Mouse (Mus musculus) midbrain, postnatal 0 days (tissue): Measurements from ENCODE around the gene Nup62. TPM values are rescaled to one million over a fixed set of nuclear protein-coding genes. Genes with fewer than 3 reads are reported as not detected.
A peak's percentile ranks its signal among the peaks of the same experiment; 100 is the strongest.

Experiments
- ATAC-seq: fragments of 200-750 bp; cut with Nextera tagmentation; 2 replicates; pipeline ENCODE4 v1.8.0; 2017; ENCODE audit warnings: moderate number of reproducible peaks, mild to moderate bottlenecking, moderate TSS enrichment, moderate library complexity; ENCODE audit not compliant: low FRiP score
- DNase-seq: peaks from one replicate; pipeline ENCODE4 v3.0.0-alpha.2; 2015; ENCODE audit warnings: low spot score
- H3K27ac ChIP-seq: fragments of 300-500 bp; sonication (generic); 2 replicates; pipeline ENCODE4 v1.5.1; 2014; ENCODE audit warnings: low read depth, mild to moderate bottlenecking, low read length, mixed read lengths
- H3K27me3 ChIP-seq: fragments of 300-500 bp; sonication (generic); 2 replicates; pipeline ENCODE4 v1.6.1; 2014; ENCODE audit warnings: low read length, control low read depth, mixed read lengths; ENCODE audit not compliant: insufficient read depth
- H3K36me3 ChIP-seq: fragments of 300-500 bp; sonication (generic); 2 replicates; pipeline ENCODE4 v1.6.1; 2014; ENCODE audit warnings: low read length, control low read depth, mixed read lengths; ENCODE audit not compliant: insufficient read depth
- H3K4me1 ChIP-seq: fragments of 300-500 bp; sonication (generic); 2 replicates; pipeline ENCODE4 v1.6.1; 2014; ENCODE audit warnings: mild to moderate bottlenecking, control low read depth, antibody characterized with exemption, low read length, mixed read lengths; ENCODE audit not compliant: insufficient read depth
- H3K4me2 ChIP-seq: fragments of 300-500 bp; sonication (generic); 2 replicates; pipeline ENCODE4 v1.6.1; 2014; ENCODE audit warnings: low read depth, mild to moderate bottlenecking, low read length, mixed read lengths; ENCODE audit not compliant: poor library complexity, severe bottlenecking
- H3K4me3 ChIP-seq: fragments of 300-500 bp; sonication (generic); 2 replicates; pipeline ENCODE4 v1.5.1; 2014; ENCODE audit warnings: low read depth, mild to moderate bottlenecking, low read length, moderate library complexity
- H3K9ac ChIP-seq: fragments of 300-500 bp; sonication (generic); replicated peaks from 2 replicates; pipeline ENCODE4 v1.6.1; 2014; ENCODE audit warnings: mild to moderate bottlenecking, low read length, moderate library complexity, mixed read lengths; ENCODE audit not compliant: poor library complexity, severe bottlenecking
- H3K9me3 ChIP-seq: fragments of 300-500 bp; sonication (generic); 2 replicates; pipeline ENCODE4 v1.6.1; 2016; ENCODE audit warnings: low read length, control low read depth
- CTCF ChIP-seq: IDR thresholded peaks from 2 replicates; pipeline ENCODE4 v1.5.1; 2016; ENCODE audit warnings: antibody characterized with exemption, mild to moderate bottlenecking
- WGBS: fragments of 180-500 bp; shearing (Covaris S2); extraction: QIAGEN DNeasy Blood & Tissue Kit; methylation state at CpG from one replicate; pipeline ENCODE4 v1.1.7; 2014; 5-methylcytosine and 5-hydroxymethylcytosine counted together
- polyA plus RNA-seq: library from polyadenylated mRNA; unstranded; fragments of >200 nt; fragmentation: Nextera tagmentation; extraction: Ambion mirVana; gene quantifications from 2 replicates; pipeline ENCODE4 v1.2.1, GENCODE M21; 2015
- total RNA-seq: library from RNA; depleted of rRNA; stranded (reverse); fragments of >200 nt; gene quantifications from 2 replicates; pipeline ENCODE4 v1.2.3, GENCODE M21; 2014

Nup62 gene
- total and polyA plus RNA-seq, 2 experiments from 2014 or later: 46.9 to 65.9 TPM

DNA sequence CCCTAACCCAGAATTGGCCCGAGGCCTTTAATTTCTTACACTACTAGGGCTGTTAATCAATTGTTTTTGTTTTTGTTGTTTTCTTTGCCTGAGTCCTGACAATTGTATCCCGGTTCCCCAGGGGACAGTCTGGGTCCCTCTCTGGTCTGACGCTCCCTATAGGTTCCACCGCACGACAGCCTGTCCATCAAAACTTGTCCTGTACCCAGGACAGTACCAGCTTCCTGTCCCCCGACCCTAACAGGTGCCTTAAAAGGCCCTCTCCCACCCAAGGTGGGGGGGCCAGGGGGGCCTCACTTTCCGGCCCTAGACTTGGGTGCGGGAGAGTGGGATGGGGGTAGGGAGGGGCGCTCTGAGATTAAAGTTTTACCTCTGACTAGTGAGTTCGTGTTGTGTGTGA is 39.1 kb downstream of the Nup62 start:
- Histone ChIP-seq H3K9ac (peak overlapping the region; percentile 48), H3K4me1 (peaks cover 12% of the 10 kb centered on the region; the same call in 1 of the 2 replicates), H3K36me3 (peaks cover 6% of the 10 kb centered on the region; the same call in 1 of the 2 replicates), H3K27ac (peak overlapping the region; percentile 77), H3K27me3 (no peaks in the 10 kb centered on the region), H3K4me3 (peak overlapping the region; percentile 32), H3K9me3 (no peaks in the 10 kb centered on the region), H3K4me2 (peak overlapping the region; percentile 62)
- WGBS: 35% methylated on average over 10 of the region's 10 CpGs
- DNase-seq (no peak), ATAC-seq (no peak)
- no peak for TF ChIP-seq CTCF

DNA sequence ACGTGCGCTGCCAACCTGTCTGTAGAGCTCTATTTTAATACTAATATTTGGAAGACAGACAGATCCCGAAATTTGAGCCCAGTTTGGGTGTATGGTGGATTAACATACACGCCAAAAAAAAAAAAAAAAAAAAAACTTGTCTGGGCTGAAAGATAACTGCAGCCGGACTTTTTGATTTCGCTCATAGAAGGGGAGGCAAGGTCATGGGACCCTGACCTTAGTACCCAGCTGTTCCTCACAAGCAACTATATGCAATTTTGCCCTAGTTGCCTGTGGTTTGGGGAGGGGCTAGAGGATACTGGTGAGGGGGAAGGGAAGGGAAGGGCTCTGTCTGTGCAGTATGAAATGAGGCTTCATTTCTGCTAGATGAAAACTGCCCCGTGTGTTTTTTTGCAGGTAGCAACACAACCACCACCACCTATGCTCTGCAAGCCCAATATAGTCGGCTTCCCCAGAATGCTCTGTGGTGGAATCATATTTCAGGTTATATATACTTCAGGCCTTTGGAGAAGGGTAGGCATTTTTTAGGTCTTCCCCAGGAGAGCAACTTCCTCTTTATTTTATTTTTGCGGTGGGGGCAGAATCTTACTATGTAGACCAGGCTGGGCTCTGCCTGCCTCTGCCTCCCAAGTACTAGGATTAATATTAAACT is 40.5 kb downstream of the Nup62 start:
- no peak for TF ChIP-seq CTCF
- Histone ChIP-seq H3K36me3 (peaks cover 6% of the 10 kb centered on the region; the same call in 1 of the 2 replicates), H3K9ac (0 out of 2 replicates have a peak overlapping the region, but pooled peaks have one; percentile 13), H3K4me3 (peak overlapping the region; percentile 61), H3K4me1 (peaks cover 11% of the 10 kb centered on the region; the same call in 1 of the 2 replicates), H3K27me3 (no peaks in the 10 kb centered on the region), H3K4me2 (peak overlapping the region; percentile 72), H3K27ac (peak overlapping the region; percentile 88), H3K9me3 (no peaks in the 10 kb centered on the region)
- 70% methylated on average over 9 of the region's 9 CpGs for WGBS
- no peak for ATAC-seq
- no peak for DNase-seq

DNA sequence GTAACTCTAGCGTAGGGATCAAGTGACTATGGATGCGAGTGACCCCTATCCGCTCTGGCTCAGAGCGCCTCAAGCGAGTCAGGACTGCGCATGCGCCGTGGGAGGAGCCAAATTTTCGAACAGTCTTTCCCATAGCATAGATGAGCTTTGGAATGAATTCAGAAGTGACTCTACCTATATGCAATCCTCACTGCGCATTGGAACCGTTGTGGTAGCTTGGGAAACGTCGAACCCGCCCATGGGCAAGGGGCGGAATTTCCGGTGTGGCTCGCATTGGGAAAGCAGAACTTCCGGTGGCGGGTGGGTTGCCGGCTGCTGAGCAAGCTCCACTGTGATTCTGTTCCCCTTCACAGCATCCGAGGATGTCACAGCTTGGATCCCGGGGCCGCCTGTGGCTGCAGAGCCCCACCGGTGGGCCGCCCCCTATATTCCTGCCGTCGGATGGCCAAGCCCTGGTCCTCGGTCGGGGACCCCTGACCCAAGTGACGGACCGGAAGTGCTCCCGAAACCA is 41.2 kb downstream of the Nup62 start, which contains the start of gene Pnkp:
TSS of gene Pnkp (plus strand) at position 98 of the 511 bp plus-strand sequence.
- peaks cover 11% of the 10 kb centered on the region; the same call in 1 of the 2 replicates for H3K4me1 ChIP-seq

DNA sequence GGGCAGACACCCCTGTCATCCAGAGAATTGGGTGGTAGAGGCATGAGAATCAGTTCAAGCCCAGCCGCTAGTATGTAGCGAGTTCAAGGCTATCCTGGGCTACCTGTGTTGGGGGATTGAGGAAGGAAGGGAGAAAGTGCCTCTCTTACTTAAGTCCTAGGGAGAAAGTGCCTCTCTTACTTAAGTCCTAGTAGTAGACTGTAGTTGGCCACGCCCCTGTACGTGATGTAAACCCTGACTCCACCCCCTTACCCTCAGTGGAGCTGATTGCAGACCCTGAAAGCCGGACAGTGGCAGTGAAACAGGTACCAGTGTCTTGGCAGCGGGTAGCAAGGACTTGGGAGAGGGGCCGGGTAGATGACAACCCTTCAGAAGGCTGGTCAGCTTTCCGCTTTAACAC is 42.0 kb downstream of the Nup62 start:
- DNase-seq (no peak), ATAC-seq (no peak)
- WGBS: 29% methylated on average over 8 of the region's 8 CpGs
- Histone ChIP-seq H3K9ac (peak overlapping the region; percentile 85), H3K4me3 (peak overlapping the region; percentile 61), H3K4me2 (peak overlapping the region; percentile 72), H3K27ac (peak overlapping the region; percentile 88), H3K27me3 (no peaks in the 10 kb centered on the region), H3K4me1 (peaks cover 11% of the 10 kb centered on the region; the same call in 1 of the 2 replicates), H3K36me3 (peaks cover 14% of the 10 kb centered on the region), H3K9me3 (no peaks in the 10 kb centered on the region)
- no peak for TF ChIP-seq CTCF

More for the DNA sequence above, 41.2 kb downstream of the Nup62 start, which contains the start of gene Pnkp:
- ATAC-seq (peak; percentile 72), DNase-seq (peak; percentile 95)
- TF ChIP-seq CTCF: peak; percentile 11; the same call in 1 of the 2 replicates
- Histone ChIP-seq H3K27ac (peak within 1 kb of the TSS; percentile 88), H3K4me3 (peak within 1 kb of the TSS; percentile 61), H3K27me3 (no peaks in the 10 kb centered on the region), H3K9ac (peak within 1 kb of the TSS; percentile 85), H3K4me2 (peak within 1 kb of the TSS; percentile 72), H3K9me3 (no peaks in the 10 kb centered on the region), H3K36me3 (peaks cover 9% of the 10 kb centered on the region)
- WGBS: under 1% methylated on average over 32 of the region's 32 CpGs

DNA sequence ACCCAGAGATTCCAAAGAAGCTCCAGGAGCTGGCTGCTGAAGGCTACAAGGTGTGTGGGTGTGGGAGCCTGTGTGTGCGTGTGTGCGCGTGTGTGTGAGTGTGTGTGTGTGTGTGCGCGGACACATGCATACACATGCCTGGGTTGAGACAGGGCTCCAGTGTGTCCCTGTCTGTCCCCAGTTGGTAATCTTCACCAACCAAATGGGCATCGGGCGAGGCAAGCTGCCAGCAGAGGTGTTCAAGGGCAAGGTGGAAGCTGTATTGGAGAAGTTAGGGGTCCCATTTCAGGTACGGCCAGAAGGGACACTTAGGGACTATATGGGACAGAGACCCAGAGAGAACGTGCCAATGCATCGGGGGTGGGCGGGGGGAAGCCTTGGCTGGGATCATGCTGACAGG is 44.0 kb downstream of the Nup62 start:
- no peak overlapping the region for H3K9ac ChIP-seq
- peaks cover 31% of the 10 kb centered on the region for H3K36me3 ChIP-seq
- H3K27ac ChIP-seq: no peak overlapping the region
- no peak for TF ChIP-seq CTCF
- DNase-seq (no peak), ATAC-seq (no peak)
- H3K27me3 ChIP-seq: no peaks in the 10 kb centered on the region
- H3K4me3 ChIP-seq: no peak overlapping the region
- no peak overlapping the region for H3K4me2 ChIP-seq
- peaks cover 11% of the 10 kb centered on the region; the same call in 1 of the 2 replicates for H3K4me1 ChIP-seq
- 91% methylated on average over 11 of the region's 11 CpGs for WGBS
- no peaks in the 10 kb centered on the region for H3K9me3 ChIP-seq
